ENCODE assay signal across 26 mouse cellular contexts in the genomic region with DNA sequence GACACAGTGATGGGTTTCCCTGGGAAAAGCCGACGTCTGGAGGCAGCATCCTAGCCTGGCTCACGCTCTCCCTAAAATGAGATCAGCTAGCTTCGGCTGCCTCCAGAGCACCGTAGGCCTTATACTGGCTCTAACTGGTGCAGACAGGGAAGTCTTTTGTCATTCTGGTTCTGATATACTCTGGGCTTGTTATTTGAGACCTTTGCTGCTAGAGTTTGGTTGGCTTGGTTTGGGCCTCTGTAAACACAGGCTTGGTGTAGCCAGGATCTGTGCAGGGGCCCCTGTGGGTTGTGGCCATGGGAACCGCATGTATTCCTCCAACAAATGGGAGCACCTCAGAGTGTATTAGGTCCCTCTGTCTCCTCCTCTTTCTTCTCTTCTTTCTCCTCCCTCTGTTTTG. TPM values are rescaled to one million over a fixed set of nuclear protein-coding genes. Genes with fewer than 3 reads are reported as not detected.
"Had no signal": no experiment of that assay in that cellular context is flagged by ENCODE, and none has a peak within 500 bp of the region (broad histone marks: within the 10 kb centered on the region; RNA-seq: fewer than 3 reads in every experiment).

No protein-coding gene starts in this region.

- H3K4me2 ChIP-seq: limb, embryonic 12.5 days; limb, embryonic 15.5 days; liver, embryonic 11.5 days; lung, embryonic 15.5 days; midbrain, embryonic 12.5 days; neural tube, embryonic 13.5 days had no signal

- DNase-seq: kidney, adult 2 months; kidney, postnatal 25 days; left cerebral cortex, postnatal 4 days; liver, postnatal 0 days; lung, postnatal 10 days; lung, postnatal 4 days; thymus, adult 18-20 months; thymus, postnatal 36 days had no signal

- H3K27ac ChIP-seq: kidney, postnatal 0 days; limb, embryonic 12.5 days; limb, embryonic 15.5 days; liver, embryonic 14.5 days; lung, embryonic 15.5 days; midbrain, embryonic 12.5 days; neural tube, embryonic 13.5 days had no signal

- H3K9me3 ChIP-seq: limb, embryonic 12.5 days; limb, embryonic 15.5 days; lung, embryonic 15.5 days; midbrain, embryonic 12.5 days; neural tube, embryonic 13.5 days had no signal

- H3K9ac ChIP-seq: limb, embryonic 12.5 days; limb, embryonic 15.5 days; liver, embryonic 14.5 days; liver, postnatal 0 days; lung, embryonic 15.5 days; midbrain, embryonic 12.5 days; neural tube, embryonic 13.5 days had no signal

- H3K4me1 ChIP-seq: lung, embryonic 15.5 days had no signal

- H3K4me3 ChIP-seq: limb, embryonic 12.5 days; limb, embryonic 15.5 days; lung, embryonic 15.5 days; midbrain, embryonic 12.5 days; myocyte; neural tube, embryonic 13.5 days had no signal

- H3K27me3 ChIP-seq: limb, embryonic 12.5 days; limb, embryonic 15.5 days; lung, embryonic 15.5 days; midbrain, embryonic 12.5 days; neural tube, embryonic 13.5 days had no signal

- H3K36me3 ChIP-seq: limb, embryonic 12.5 days; limb, embryonic 15.5 days; lung, embryonic 15.5 days; midbrain, embryonic 12.5 days; neural tube, embryonic 13.5 days had no signal

- ATAC-seq: liver, postnatal 0 days; midbrain, embryonic 16.5 days had no signal

RNA-seq across cellular contexts. Expression of a gene that starts 7.3 kb away (rescaled TPM):
- total RNA-seq: left cerebral cortex, postnatal 4 days; megakaryocyte progenitor cell, adult 5-6 weeks; megakaryocyte-erythroid progenitor cell, adult 5-6 weeks; monocyte, adult 5-6 weeks; neutrophil, adult 5-6 weeks had no signal
- polyA plus RNA-seq: kidney, embryonic 14.5 days; limb, embryonic 12.5 days; limb, embryonic 15.5 days; lung, embryonic 15.5 days; midbrain, embryonic 12.5 days; midbrain, embryonic 16.5 days; spleen, adult 2 months; stomach, embryonic 14.5 days; urinary bladder, adult 2 months had no signal
